Mouse (Mus musculus): ENCODE measurements around the gene Dock1. TPM values are rescaled to one million over a fixed set of nuclear protein-coding genes. Genes with fewer than 3 reads are reported as not detected.

The Dock1 gene
- total and polyA plus RNA-seq, 3 experiments, result not detected

DNA sequence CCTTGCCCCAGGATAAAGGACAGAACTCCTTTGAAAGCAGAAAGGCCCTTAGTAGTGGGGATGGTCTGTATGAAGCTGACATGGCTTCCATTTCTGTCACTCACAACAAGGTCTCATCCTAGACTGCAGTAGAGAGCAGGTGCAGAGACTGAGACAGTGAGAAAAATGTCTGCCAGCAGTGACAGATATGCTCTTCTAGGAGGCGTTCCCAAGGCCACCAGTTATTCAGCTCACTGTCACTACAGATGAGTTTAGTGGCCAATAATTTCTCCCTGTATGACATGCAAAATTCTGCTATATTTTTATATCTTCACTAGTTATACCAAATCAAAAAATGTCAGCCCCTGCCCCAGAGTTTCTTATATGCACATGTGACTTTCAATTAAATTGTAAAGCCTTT lies 368.5 kb downstream of the Dock1 start:
- Histone ChIP-seq H3K9me3 (replicated peaks; ENCODE audit: low read length) (peaks cover 84% of the 10 kb centered on the region), H3K27ac (ENCODE audit: insufficient read depth, low read depth) (no peak overlapping the region), H3K4me1 (ENCODE audit: control insufficient read depth in 1 of 2, insufficient read depth in 2 of 2) (no peaks in the 10 kb centered on the region), H3K27me3 (replicated peaks) (no peaks in the 10 kb centered on the region), H3K79me2 (replicated peaks; ENCODE audit: control insufficient read depth, extremely low read depth, insufficient read depth, poor library complexity, severe bottlenecking) (no peaks in the 10 kb centered on the region), H3K36me3 (replicated peaks in 1 of 2; ENCODE audit: control insufficient read depth in 1 of 2, insufficient read depth in 1 of 2, low read length in 1 of 2) (no peaks in the 10 kb centered on the region), H3K4me3 (replicated peaks in 1 of 3; ENCODE audit: low read depth in 2 of 3, low read length in 2 of 3, poor library complexity in 1 of 3) (no peak overlapping the region), H3K9ac (ENCODE audit: insufficient read depth, low read depth) (no peak overlapping the region), H3K4me2 (ENCODE audit: insufficient read depth, low read depth, poor library complexity, severe bottlenecking) (no peak overlapping the region)
- dilution Hi-C loops (cut with MboI; ENCODE audit: extremely low pct_ligation_motif_present, extremely low pct_unique_long_range_greater_than_20kb, low sequenced_read_pairs), result no loop called here
- DNase-seq (ENCODE audit: extremely low read depth), result no peak
- TF ChIP-seq SIN3A (IDR thresholded peaks at IDR 0.05; ENCODE audit: low read length) (no peak), BHLHE40 (IDR thresholded peaks at IDR 0.05; ENCODE audit: low read depth, low read length) (no peak), ZNF384 (IDR thresholded peaks at IDR 0.05; ENCODE audit: low read depth, low read length) (no peak), RCOR1 (conservative IDR thresholded peaks at IDR 0.05; ENCODE audit: low read depth, low read length) (no peak), MYC (IDR thresholded peaks at IDR 0.05; ENCODE audit: low read depth, low read length) (no peak), PAX5 (IDR thresholded peaks at IDR 0.05; ENCODE audit: low read length) (no peak), ZC3H11A (IDR thresholded peaks at IDR 0.05; ENCODE audit: low read depth, low read length) (no peak), NELFE (IDR thresholded peaks at IDR 0.05; ENCODE audit: low read depth, low read length) (no peak), IRF4 (IDR thresholded peaks at IDR 0.05; ENCODE audit: low read depth, low read length) (no peak), POLR2AphosphoS2 (IDR thresholded peaks at IDR 0.05; ENCODE audit: low read depth, low read length) (no peak)
- in situ Hi-C loops (cut with MboI; ENCODE audit: low pct_ligation_motif_present, low pct_unique_long_range_greater_than_20kb, low sequenced_read_pairs), result no loop called here

DNA sequence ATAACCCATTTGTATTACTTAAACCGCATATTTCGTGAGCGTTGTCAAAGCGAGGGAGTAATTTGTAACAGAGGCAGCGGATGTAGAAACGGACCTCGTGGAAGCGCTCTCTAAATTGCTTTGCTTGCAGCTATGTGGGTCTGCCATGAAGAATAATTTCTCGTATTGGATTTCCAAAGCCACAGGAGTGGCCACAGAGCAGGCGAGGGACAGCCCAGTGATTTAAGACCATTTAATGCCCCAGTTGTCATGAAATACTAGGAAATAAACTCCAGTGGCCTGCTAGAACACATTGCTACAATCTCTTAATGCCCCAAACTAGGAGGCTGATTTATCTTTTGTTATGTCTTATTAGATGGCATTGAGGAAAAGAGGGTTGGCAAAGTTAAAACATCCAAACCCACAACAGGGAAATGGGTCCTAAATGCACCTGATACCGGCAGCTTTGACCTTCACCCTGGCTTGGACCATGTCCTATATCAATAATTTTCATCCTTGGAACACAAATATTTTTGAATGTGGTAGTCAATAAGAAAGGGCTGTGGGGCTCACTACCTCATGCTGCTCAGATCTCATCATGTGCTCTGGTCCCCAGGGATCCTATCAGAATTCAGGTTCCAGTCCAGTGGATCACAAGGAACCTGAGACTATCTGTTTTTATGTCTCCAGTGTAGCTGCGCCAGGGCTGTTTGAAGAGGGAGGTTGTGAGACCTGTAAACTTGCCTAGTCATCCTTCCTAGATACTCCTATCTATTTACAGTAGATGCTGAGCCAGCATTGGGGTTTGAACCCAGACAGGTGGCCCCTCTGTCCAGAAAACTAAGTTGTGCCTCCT lies 373.7 kb downstream of the Dock1 start:
- H3K9ac ChIP-seq (ENCODE audit: insufficient read depth, low read depth), result no peak overlapping the region
- DNase-seq (ENCODE audit: extremely low read depth), result no peak
- no peaks in the 10 kb centered on the region for H3K36me3 ChIP-seq (replicated peaks in 1 of 2; ENCODE audit: control insufficient read depth in 1 of 2, insufficient read depth in 1 of 2, low read length in 1 of 2)
- no peak overlapping the region for H3K4me2 ChIP-seq (ENCODE audit: insufficient read depth, low read depth, poor library complexity, severe bottlenecking)
- dilution Hi-C loops (cut with MboI; ENCODE audit: extremely low pct_ligation_motif_present, extremely low pct_unique_long_range_greater_than_20kb, low sequenced_read_pairs) (no loop called here), in situ Hi-C loops (cut with MboI; ENCODE audit: low pct_ligation_motif_present, low pct_unique_long_range_greater_than_20kb, low sequenced_read_pairs) (no loop called here)
- no peaks in the 10 kb centered on the region for H3K4me1 ChIP-seq (ENCODE audit: control insufficient read depth in 1 of 2, insufficient read depth in 2 of 2)
- no peaks in the 10 kb centered on the region for H3K79me2 ChIP-seq (replicated peaks; ENCODE audit: control insufficient read depth, extremely low read depth, insufficient read depth, poor library complexity, severe bottlenecking)
- no peaks in the 10 kb centered on the region for H3K27me3 ChIP-seq (replicated peaks)
- no peak overlapping the region for H3K27ac ChIP-seq (ENCODE audit: insufficient read depth, low read depth)
- TF ChIP-seq CHD2 (IDR thresholded peaks at IDR 0.05; ENCODE audit: low read length), result no peak
- TF ChIP-seq E2F4 (IDR thresholded peaks at IDR 0.05; ENCODE audit: insufficient replicate concordance, low read depth, low read length), result no peak
- H3K4me3 ChIP-seq (replicated peaks in 1 of 3; ENCODE audit: low read depth in 2 of 3, low read length in 2 of 3, poor library complexity in 1 of 3), result no peak overlapping the region
- peaks cover 84% of the 10 kb centered on the region for H3K9me3 ChIP-seq (replicated peaks; ENCODE audit: low read length)

DNA sequence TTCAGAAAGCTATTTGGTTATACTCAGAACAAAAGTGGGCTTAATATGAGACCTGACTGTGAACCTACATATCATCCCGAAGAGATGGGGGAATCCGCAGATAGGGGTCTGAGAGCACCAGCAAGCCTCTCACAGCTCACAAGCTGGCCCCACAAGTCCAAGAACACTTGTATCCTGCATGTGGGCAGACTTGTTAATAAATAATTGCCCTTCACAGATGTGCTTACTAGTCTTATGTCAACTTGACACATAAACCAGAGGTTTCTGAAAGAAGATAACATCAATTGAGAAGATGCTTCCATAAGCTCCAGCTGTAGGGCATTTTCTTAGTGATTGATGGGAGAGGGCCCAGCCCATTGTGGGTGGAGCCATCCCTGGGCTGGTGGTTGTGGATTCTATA lies 379.0 kb downstream of the Dock1 start:
- no peaks in the 10 kb centered on the region for H3K36me3 ChIP-seq (replicated peaks in 1 of 2; ENCODE audit: control insufficient read depth in 1 of 2, insufficient read depth in 1 of 2, low read length in 1 of 2)
- in situ Hi-C loops (cut with MboI; ENCODE audit: low pct_ligation_motif_present, low pct_unique_long_range_greater_than_20kb, low sequenced_read_pairs), result no loop called here
- H3K79me2 ChIP-seq (replicated peaks; ENCODE audit: control insufficient read depth, extremely low read depth, insufficient read depth, poor library complexity, severe bottlenecking), result no peaks in the 10 kb centered on the region
- no peak overlapping the region for H3K9ac ChIP-seq (ENCODE audit: insufficient read depth, low read depth)
- dilution Hi-C loops (cut with MboI; ENCODE audit: extremely low pct_ligation_motif_present, extremely low pct_unique_long_range_greater_than_20kb, low sequenced_read_pairs), result no loop called here
- no peak for DNase-seq (ENCODE audit: extremely low read depth)
- H3K9me3 ChIP-seq (replicated peaks; ENCODE audit: low read length), result peaks cover 87% of the 10 kb centered on the region
- no peaks in the 10 kb centered on the region for H3K27me3 ChIP-seq (replicated peaks)
- no peak overlapping the region for H3K4me3 ChIP-seq (replicated peaks in 1 of 3; ENCODE audit: low read depth in 2 of 3, low read length in 2 of 3, poor library complexity in 1 of 3)
- no peak overlapping the region for H3K4me2 ChIP-seq (ENCODE audit: insufficient read depth, low read depth, poor library complexity, severe bottlenecking)
- no peak overlapping the region for H3K27ac ChIP-seq (ENCODE audit: insufficient read depth, low read depth)
- H3K4me1 ChIP-seq (ENCODE audit: control insufficient read depth in 1 of 2, insufficient read depth in 2 of 2), result no peaks in the 10 kb centered on the region
- no peak for TF ChIP-seq HCFC1 (IDR thresholded peaks at IDR 0.05; ENCODE audit: low read depth, low read length)
- TF ChIP-seq ZKSCAN1 (IDR thresholded peaks at IDR 0.05; ENCODE audit: borderline replicate concordance, low read depth, low read length), result no peak
- TF ChIP-seq PAX5 (IDR thresholded peaks at IDR 0.05; ENCODE audit: low read length), result no peak
- TF ChIP-seq E2F4 (IDR thresholded peaks at IDR 0.05; ENCODE audit: insufficient replicate concordance, low read depth, low read length), result no peak
- TF ChIP-seq MAFK (IDR thresholded peaks at IDR 0.05; ENCODE audit: insufficient replicate concordance, low read length), result no peak
- no peak for TF ChIP-seq MAX (IDR thresholded peaks at IDR 0.05; ENCODE audit: low read length)
- no peak for TF ChIP-seq MXI1 (IDR thresholded peaks at IDR 0.05; ENCODE audit: low read depth, low read length)
- no peak for TF ChIP-seq NRF1 (IDR thresholded peaks at IDR 0.05; ENCODE audit: low read depth, low read length)
- no peak for TF ChIP-seq MAZ (IDR thresholded peaks at IDR 0.05; ENCODE audit: low read depth, low read length)
- no peak for TF ChIP-seq ETS1 (conservative IDR thresholded peaks at IDR 0.05; ENCODE audit: low read depth, low read length)
- no peak for TF ChIP-seq GABPA (IDR thresholded peaks at IDR 0.05; ENCODE audit: insufficient replicate concordance, low read depth, low read length)
- no peak for TF ChIP-seq BHLHE40 (IDR thresholded peaks at IDR 0.05; ENCODE audit: low read depth, low read length)
- no peak for TF ChIP-seq UBTF (IDR thresholded peaks at IDR 0.05; ENCODE audit: low read depth, low read length)
- TF ChIP-seq RAD21 (IDR thresholded peaks at IDR 0.05; ENCODE audit: low read depth, low read length), result no peak
- TF ChIP-seq JUND (conservative IDR thresholded peaks at IDR 0.05; ENCODE audit: low read depth, low read length), result no peak
- TF ChIP-seq JUN (IDR thresholded peaks at IDR 0.05; ENCODE audit: insufficient read depth, low read depth, low read length), result no peak

All from CH12.LX (cell line).